Mouse (Mus musculus) intestine, embryonic 15.5 days (tissue): ENCODE data around the gene Rab8b. TPM values are rescaled to one million over a fixed set of nuclear protein-coding genes. Genes with fewer than 3 reads are reported as not detected.
"Not testable (repeated sequence)": the region's sequence is repeated elsewhere in the genome, so short reads cannot be mapped to it uniquely, and the experiment has no call there.

Experiments
- ATAC-seq: fragments of 200-750 bp; cut with Nextera tagmentation; 2 replicates; pipeline ENCODE4 v1.8.0; 2017; ENCODE audit warnings: moderate TSS enrichment, moderate library complexity
- H3K27ac ChIP-seq: fragments of 300-500 bp; sonication (generic); 2 replicates; pipeline ENCODE4 v1.5.1; 2015; ENCODE audit warnings: mild to moderate bottlenecking, inconsistent platforms
- H3K27me3 ChIP-seq: fragments of 300-500 bp; sonication (generic); replicated peaks from 2 replicates; pipeline ENCODE4 v1.6.1; 2015; ENCODE audit warnings: inconsistent platforms
- H3K36me3 ChIP-seq: fragments of 300-500 bp; sonication (generic); 2 replicates; pipeline ENCODE4 v1.6.1; 2015; ENCODE audit warnings: inconsistent platforms
- H3K4me1 ChIP-seq: fragments of 300-500 bp; sonication (generic); replicated peaks from 2 replicates; pipeline ENCODE4 v1.6.1; 2015; ENCODE audit warnings: inconsistent platforms
- H3K4me2 ChIP-seq: fragments of 300-500 bp; sonication (generic); replicated peaks from 2 replicates; pipeline ENCODE4 v1.6.1; 2015; ENCODE audit warnings: mild to moderate bottlenecking, inconsistent platforms
- H3K4me3 ChIP-seq: fragments of 300-500 bp; sonication (generic); replicated peaks from 2 replicates; pipeline ENCODE4 v1.5.1; 2015; ENCODE audit warnings: inconsistent platforms
- H3K9ac ChIP-seq: fragments of 300-500 bp; sonication (generic); 2 replicates; pipeline ENCODE4 v1.6.1; 2015; ENCODE audit warnings: inconsistent platforms
- H3K9me3 ChIP-seq: fragments of 300-500 bp; sonication (generic); 2 replicates; pipeline ENCODE4 v1.6.1; 2016; ENCODE audit warnings: inconsistent platforms
- WGBS: fragments of 180-500 bp; shearing (Covaris S2); methylation state at CpG from one replicate; pipeline ENCODE4 v1.1.7; 2015; 5-methylcytosine and 5-hydroxymethylcytosine counted together
- polyA plus RNA-seq: library from polyadenylated mRNA; unstranded; fragments of >200 nt; fragmentation: Nextera tagmentation; extraction: Ambion mirVana; gene quantifications from 2 replicates; pipeline ENCODE4 v1.2.1, GENCODE M21; 2015

The Rab8b gene
- polyA plus RNA-seq, 1 experiment from 2014 or later = 20.5 TPM

DNA sequence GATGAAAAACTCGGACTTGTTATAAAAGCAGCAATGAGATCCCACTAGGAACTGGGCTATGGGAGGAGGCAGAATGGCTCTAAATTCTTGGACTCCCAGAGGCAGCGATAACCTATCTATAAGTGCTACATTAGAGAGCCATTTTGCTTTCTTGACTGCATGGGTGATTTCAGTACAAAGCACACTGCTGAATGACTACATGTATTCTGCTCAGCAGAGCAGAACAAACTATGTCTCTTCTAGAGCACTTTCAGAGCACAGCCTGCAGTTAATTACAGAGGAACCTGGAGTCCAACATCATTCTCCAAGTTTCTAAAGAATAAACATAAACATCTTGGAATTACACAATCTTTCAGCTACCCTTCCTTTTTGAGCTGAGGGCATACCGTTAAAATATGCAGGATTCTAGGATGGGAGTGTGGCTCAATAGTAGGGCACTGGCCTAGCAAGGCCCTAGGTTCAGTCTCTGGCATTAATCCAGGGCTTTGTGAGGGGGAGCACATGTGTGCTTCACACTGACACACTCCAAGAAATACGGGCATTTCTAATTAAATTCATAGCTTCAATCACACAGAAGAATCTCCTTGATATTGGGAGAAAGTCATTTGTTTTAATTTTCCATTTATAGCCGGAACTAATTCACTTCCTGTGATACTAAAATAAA, 58.3 kb downstream of the Rab8b start:
- 83% methylated on average over 5 of the region's 5 CpGs for WGBS
- Histone ChIP-seq H3K4me1 (0 out of 2 replicates have a peak, but pooled peaks cover 2% of the 10 kb centered on the region), H3K4me2 (no peak overlapping the region), H3K27ac (no peak overlapping the region), H3K4me3 (no peak overlapping the region), H3K27me3 (no peaks in the 10 kb centered on the region), H3K9ac (no peak overlapping the region), H3K36me3 (peaks cover 7% of the 10 kb centered on the region; the same call in 1 of the 2 replicates), H3K9me3 (no peaks in the 10 kb centered on the region)
- ATAC-seq = no peak

DNA sequence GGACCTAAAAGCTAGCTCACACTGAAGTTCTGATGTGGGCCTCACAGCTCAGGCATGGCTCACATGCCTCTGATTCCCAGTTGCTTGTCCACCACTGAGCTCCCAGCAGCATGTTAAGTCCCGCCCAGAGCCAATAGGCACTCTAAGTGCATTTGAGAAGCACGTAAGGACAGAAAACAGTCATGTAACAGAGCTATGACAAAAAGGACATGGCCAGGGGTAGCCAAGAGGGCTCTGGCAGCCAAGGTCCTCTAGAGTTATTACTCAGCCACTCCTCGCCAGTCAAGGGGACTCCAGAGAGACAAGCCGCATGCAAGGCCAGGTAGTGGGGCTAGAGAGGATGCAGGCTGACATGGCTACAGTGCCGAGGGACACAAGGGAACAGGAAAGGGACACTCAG, 60.0 kb downstream of the Rab8b start:
- no peak overlapping the region for H3K27ac ChIP-seq
- ATAC-seq = no peak
- no peaks in the 10 kb centered on the region for H3K9me3 ChIP-seq
- 92% methylated on average over 5 of the region's 5 CpGs for WGBS
- H3K4me3 ChIP-seq = no peak overlapping the region
- peaks cover 6% of the 10 kb centered on the region for H3K4me1 ChIP-seq
- H3K4me2 ChIP-seq = no peak overlapping the region
- H3K27me3 ChIP-seq = no peaks in the 10 kb centered on the region
- H3K9ac ChIP-seq = no peak overlapping the region
- peaks cover 7% of the 10 kb centered on the region; the same call in 1 of the 2 replicates for H3K36me3 ChIP-seq

DNA sequence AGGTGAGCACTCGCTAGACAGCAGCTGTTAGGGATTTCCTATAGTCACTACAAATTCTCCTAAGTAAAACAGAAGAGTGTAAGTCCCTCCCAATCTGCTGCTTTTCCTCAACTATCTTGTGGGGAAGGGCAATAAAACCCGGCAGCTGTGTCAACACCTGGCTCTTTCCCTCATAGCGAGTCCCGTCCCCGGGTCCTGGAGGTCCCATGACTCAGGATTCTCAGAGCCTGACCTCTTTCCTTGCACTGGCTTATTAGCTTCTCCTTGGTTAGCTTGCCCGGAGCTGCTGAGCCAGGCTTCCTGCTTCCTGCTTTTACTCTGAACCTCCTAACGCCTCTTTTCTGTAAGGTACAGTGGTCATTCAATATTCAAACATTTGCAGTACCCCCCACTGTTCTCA, 63.6 kb downstream of the Rab8b start:
- ATAC-seq = peak; percentile 88
- H3K27ac ChIP-seq = peak overlapping the region; percentile 66; the same call in 1 of the 2 replicates
- H3K36me3 ChIP-seq = peaks cover 7% of the 10 kb centered on the region; the same call in 1 of the 2 replicates
- H3K4me3 ChIP-seq = no peak overlapping the region
- peaks cover 10% of the 10 kb centered on the region for H3K4me1 ChIP-seq
- H3K4me2 ChIP-seq = no peak overlapping the region
- WGBS = 24% methylated on average over 7 of the region's 7 CpGs
- no peaks in the 10 kb centered on the region for H3K27me3 ChIP-seq
- H3K9ac ChIP-seq = no peak overlapping the region
- H3K9me3 ChIP-seq = no peaks in the 10 kb centered on the region

DNA sequence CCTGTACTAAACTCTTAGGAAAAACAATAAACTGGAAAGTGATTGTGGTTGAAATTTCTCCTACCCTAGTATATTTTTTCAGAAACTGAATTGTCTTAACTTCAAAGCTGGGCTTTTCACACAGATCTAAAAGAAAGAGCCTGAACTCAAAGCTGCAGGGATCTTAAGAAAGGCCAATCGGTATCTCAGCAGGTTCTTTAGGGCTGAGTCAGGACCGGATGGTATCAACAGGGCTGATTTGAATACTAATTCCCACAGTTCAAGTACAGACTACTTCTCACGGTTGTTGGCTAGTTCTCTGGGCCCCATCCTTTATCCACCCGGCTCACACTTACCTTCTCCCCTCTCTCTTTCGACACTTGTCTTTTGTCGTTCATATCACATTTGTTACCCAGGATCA, 66.9 kb downstream of the Rab8b start:
- no peak for ATAC-seq
- no peaks in the 10 kb centered on the region for H3K9me3 ChIP-seq
- no peaks in the 10 kb centered on the region for H3K27me3 ChIP-seq
- no peaks in the 10 kb centered on the region for H3K36me3 ChIP-seq
- peaks cover 11% of the 10 kb centered on the region for H3K4me1 ChIP-seq
- H3K9ac ChIP-seq = no peak overlapping the region
- 72% methylated on average over 6 of the region's 6 CpGs for WGBS
- no peak overlapping the region for H3K27ac ChIP-seq
- H3K4me2 ChIP-seq = no peak overlapping the region
- H3K4me3 ChIP-seq = no peak overlapping the region

DNA sequence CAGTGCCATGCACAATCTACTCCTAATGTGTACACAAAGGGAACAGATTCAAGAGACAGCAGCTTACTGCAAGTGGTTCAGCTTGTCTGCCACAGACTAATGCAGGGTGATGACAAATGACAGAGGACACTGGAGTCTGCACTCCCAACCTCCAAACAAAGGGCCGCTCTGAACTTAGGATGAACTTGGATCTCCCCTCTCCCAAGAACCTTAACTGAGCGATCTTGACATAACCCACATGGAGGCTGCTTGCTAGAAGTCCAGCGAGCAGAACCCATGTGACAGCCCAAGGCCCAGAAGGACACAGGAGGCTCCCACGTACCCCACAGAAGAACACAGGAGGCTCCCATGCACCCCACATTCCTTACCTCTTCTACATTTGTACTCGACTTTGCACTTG, 68.5 kb downstream of the Rab8b start:
- WGBS = 47% methylated on average over 5 of the region's 5 CpGs
- Histone ChIP-seq H3K36me3 (no peaks in the 10 kb centered on the region), H3K9me3 (no peaks in the 10 kb centered on the region), H3K4me1 (peaks cover 11% of the 10 kb centered on the region), H3K4me2 (no peak overlapping the region), H3K27ac (0 out of 2 replicates have a peak overlapping the region, but pooled peaks have one; percentile 32), H3K4me3 (no peak overlapping the region), H3K9ac (no peak overlapping the region), H3K27me3 (no peaks in the 10 kb centered on the region)
- peak; percentile 39; the same call in 1 of the 2 replicates for ATAC-seq

DNA sequence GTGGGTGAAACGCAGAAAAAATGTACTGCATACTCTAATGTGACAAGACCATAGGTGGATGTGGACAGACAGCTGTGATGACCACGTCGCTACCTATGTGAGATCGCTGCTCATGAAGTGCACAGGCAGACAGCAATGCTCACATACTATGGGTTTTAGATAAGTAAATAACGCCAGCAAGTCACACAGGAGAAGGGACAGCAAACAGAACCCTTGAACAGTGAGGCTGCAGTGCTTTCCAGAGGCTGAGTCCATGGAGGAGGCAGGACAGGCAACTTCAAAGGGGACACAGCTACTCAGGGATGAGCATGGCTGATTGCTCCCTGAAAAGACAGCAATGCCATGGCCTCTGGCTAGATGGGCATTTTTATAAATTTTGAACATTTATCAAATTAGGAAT, 72.7 kb downstream of the Rab8b start:
- H3K36me3 ChIP-seq = no peaks in the 10 kb centered on the region
- 87% methylated on average over 5 of the region's 5 CpGs for WGBS
- no peak for ATAC-seq

DNA sequence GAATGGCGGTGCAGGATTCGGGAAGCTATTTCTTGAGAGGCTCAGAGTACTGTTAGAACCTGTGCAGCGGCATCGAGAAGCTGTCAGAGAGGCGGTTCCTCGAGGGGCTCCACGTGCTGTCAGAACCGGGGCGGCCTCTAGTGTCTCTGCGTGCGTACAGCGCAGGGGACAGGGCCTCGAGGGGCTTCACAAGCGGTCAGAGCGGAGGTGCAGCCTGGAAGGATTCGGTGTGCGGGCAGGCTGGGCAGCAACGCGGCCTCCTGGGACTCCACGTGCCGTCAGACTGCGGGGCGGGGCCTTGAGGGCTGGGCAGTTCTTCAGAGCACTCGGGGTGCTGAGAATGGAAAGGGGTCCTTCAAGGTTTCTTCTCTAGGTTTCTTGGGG, 84.4 kb downstream of the Rab8b start:
- ATAC-seq = peak; percentile 76
- H3K4me1 ChIP-seq = peaks cover 13% of the 10 kb centered on the region; the same call in 1 of the 2 replicates
- H3K27ac ChIP-seq = no peak overlapping the region
- H3K36me3 ChIP-seq = no peaks in the 10 kb centered on the region
- H3K9ac ChIP-seq = peak overlapping the region; percentile 42
- H3K27me3 ChIP-seq = no peaks in the 10 kb centered on the region
- WGBS = under 1% methylated on average over 24 of the region's 24 CpGs
- H3K4me2 ChIP-seq = peak overlapping the region; percentile 99
- H3K9me3 ChIP-seq = no peaks in the 10 kb centered on the region
- H3K4me3 ChIP-seq = peak overlapping the region; percentile 63

More for the DNA sequence above, 72.7 kb downstream of the Rab8b start:
- H3K27me3 ChIP-seq = no peaks in the 10 kb centered on the region
- H3K4me1 ChIP-seq = 0 out of 2 replicates have a peak, but pooled peaks cover 4% of the 10 kb centered on the region
- no peak overlapping the region for H3K4me3 ChIP-seq
- H3K9me3 ChIP-seq = no peaks in the 10 kb centered on the region
- H3K4me2 ChIP-seq = no peak overlapping the region
- no peak overlapping the region for H3K9ac ChIP-seq
- H3K27ac ChIP-seq = no peak overlapping the region

DNA sequence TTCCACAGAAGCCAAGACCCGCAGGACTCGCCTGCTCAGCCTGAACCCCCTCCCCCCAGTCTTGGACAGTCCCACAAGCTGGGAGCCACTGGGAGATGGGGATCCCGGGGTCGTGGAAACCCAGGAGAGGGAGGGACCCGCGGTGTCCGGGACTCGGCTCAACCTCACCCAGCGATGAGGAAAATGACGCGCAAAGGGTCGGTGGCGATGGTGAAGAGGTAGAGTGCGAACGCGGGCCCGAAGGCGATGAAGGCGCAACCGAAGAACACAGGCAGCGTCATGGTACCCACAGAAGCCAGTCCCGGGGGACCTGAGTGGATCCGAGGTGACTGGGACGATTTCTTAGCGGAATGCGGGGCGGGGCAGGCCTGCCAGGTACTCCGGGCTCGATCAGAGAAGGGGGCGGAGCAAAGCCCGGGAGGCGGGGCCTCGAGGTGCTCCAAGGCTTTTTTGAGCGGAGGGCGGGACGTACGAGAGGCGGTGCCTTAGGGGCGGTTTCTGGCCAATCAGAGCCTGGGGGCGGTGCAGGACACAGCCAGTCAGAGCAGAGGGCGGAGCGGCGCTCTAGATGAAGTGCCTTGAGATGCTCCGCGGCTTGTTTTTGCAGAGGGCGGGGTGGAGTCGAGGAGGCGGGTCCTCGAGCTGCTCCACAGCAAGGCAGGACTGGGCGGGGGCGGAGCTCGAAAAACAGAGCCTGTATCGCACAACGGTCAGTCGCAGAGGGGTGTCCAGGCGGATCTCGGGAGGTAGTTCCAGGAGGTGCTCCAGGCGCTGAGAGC, 85.0 kb downstream of the Rab8b start, which contains the start of gene Aph1c:
Gene Aph1c (minus strand): TSS at position 409 of the 779 bp plus-strand sequence.
- H3K27me3 ChIP-seq = no peaks in the 10 kb centered on the region
- WGBS = under 1% methylated on average over 58 of the region's 58 CpGs
- H3K4me1 ChIP-seq = peaks cover 13% of the 10 kb centered on the region; the same call in 1 of the 2 replicates
- no peak within 1 kb of the TSS for H3K27ac ChIP-seq
- H3K9me3 ChIP-seq = no peaks in the 10 kb centered on the region
- peak within 1 kb of the TSS; percentile 99 for H3K4me2 ChIP-seq
- peak within 1 kb of the TSS; percentile 53 for H3K9ac ChIP-seq
- H3K4me3 ChIP-seq = peak within 1 kb of the TSS; percentile 63
- ATAC-seq = peak; percentile 100
- no peaks in the 10 kb centered on the region for H3K36me3 ChIP-seq

DNA sequence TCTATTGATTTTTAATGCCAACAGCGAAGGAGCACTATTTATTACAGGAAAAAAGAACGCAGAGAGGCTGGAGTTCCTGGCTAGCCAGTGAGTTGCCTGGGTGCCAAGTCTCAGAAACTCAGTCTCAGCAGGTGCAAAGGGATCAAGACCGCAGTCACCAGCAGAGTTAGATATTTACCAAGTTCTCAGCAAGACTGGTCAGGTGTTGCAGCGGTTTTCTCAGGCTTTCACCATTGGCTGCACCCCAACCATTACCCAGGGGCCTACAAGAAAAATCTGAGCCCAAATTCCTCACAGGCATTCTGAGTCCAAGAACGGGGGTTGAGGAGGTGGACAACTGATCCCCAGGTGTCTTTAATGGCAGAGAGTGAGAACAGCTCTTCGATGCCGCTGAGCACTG, 85.6 kb downstream of the Rab8b start:
- no peaks in the 10 kb centered on the region for H3K27me3 ChIP-seq
- peaks cover 13% of the 10 kb centered on the region; the same call in 1 of the 2 replicates for H3K4me1 ChIP-seq
- peak overlapping the region; percentile 63 for H3K4me3 ChIP-seq
- no peaks in the 10 kb centered on the region for H3K36me3 ChIP-seq
- peak overlapping the region; percentile 99 for H3K4me2 ChIP-seq
- no peak for ATAC-seq
- no peaks in the 10 kb centered on the region for H3K9me3 ChIP-seq
- no peak overlapping the region for H3K27ac ChIP-seq
- H3K9ac ChIP-seq = peak overlapping the region; percentile 53; the same call in 1 of the 2 replicates
- 20% methylated on average over 7 of the region's 7 CpGs for WGBS

DNA sequence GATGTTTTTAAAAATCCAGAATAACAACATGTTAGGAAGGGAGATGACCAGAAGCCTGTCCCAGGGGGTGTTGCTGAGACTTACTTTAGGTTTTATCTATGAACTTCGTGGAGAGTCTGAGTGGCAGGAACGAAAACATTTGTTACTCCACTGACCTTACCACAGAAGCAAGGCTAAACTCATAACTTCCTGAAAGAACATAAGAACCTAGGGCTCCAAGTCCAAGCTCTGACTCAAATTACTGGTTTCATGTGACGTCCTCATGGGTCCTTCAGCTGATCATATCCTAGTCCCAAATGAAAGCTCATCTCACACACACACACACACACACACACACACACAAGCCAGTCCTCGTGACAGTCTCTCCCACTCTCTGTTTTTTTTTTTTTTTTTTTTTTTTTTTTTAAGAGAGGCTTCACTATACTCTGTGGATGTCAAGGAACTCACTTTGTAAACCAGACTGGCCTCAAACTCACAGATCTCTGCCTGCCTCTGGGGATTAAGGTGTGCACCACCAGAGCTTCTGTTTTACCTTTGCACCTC, 87.0 kb downstream of the Rab8b start:
- no peak overlapping the region for H3K4me2 ChIP-seq
- peaks cover 13% of the 10 kb centered on the region; the same call in 1 of the 2 replicates for H3K4me1 ChIP-seq
- no peaks in the 10 kb centered on the region for H3K36me3 ChIP-seq
- H3K27me3 ChIP-seq = no peaks in the 10 kb centered on the region
- no peak overlapping the region for H3K4me3 ChIP-seq
- no peaks in the 10 kb centered on the region for H3K9me3 ChIP-seq
- H3K27ac ChIP-seq = no peak overlapping the region
- WGBS = 56% methylated on average over 4 of the region's 4 CpGs
- H3K9ac ChIP-seq = no peak overlapping the region
- ATAC-seq = no peak

DNA sequence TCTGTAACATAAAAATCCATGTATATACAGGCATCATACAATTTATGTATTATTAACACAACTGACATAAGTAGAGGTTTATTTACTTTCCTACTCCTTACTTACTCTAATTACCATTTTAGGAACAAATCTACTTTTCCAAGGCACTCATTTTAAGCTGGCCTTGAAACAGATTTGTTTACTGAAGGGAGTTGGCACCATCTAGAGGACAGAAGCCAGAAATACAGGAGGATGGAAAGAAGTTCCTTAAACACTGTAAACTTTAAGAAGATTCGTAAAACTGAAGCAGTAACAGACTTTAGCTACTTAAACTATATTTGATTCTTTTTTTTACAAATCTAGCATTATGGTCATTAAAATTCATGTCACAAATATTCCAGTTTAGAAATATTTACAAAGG, 93.5 kb downstream of the Rab8b start:
- H3K27ac ChIP-seq = no peak overlapping the region
- no peaks in the 10 kb centered on the region for H3K36me3 ChIP-seq
- H3K4me1 ChIP-seq = no peaks in the 10 kb centered on the region
- no peak overlapping the region for H3K4me3 ChIP-seq
- no peak overlapping the region for H3K9ac ChIP-seq
- H3K4me2 ChIP-seq = no peak overlapping the region
- no peak for ATAC-seq
- H3K9me3 ChIP-seq = no peaks in the 10 kb centered on the region
- WGBS = 27% methylated on average over 1 of the region's 1 CpGs
- no peaks in the 10 kb centered on the region for H3K27me3 ChIP-seq

DNA sequence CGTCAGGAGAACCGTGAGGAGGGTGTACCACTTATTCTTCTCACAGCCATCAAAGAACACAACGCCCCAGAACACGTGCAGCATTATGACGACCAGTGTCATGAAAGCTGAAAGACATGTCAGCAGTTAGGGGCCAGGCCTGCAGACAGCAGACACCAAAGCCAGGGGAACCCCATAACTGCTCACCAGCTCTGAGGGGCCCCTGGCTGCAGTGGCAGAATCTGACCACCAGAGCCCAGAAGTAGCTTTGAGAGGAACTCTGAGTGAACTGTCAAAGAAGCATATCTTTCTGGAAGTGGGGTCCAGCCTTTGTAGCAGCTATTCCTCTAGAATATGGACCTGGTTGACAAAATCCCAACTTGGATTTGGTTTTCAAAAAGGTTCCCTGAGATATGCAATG, 97.2 kb downstream of the Rab8b start:
- not testable (repeated sequence) for H3K27ac ChIP-seq, H3K9ac ChIP-seq, ATAC-seq, H3K36me3 ChIP-seq, H3K4me1 ChIP-seq, H3K4me2 ChIP-seq, H3K9me3 ChIP-seq, H3K4me3 ChIP-seq, H3K27me3 ChIP-seq
- WGBS = 100% methylated on average over 1 of the region's 5 CpGs
